Mouse (Mus musculus): ENCODE measurements around the gene Hmcn1. TPM values are rescaled to one million over a fixed set of nuclear protein-coding genes. Genes with fewer than 3 reads are reported as not detected.
A peak's percentile ranks its signal among the peaks of the same experiment; 100 is the strongest.

Hmcn1 gene
- total RNA-seq, 2 experiments from 2014 or later, result 4.1 to 4.4 TPM

DNA sequence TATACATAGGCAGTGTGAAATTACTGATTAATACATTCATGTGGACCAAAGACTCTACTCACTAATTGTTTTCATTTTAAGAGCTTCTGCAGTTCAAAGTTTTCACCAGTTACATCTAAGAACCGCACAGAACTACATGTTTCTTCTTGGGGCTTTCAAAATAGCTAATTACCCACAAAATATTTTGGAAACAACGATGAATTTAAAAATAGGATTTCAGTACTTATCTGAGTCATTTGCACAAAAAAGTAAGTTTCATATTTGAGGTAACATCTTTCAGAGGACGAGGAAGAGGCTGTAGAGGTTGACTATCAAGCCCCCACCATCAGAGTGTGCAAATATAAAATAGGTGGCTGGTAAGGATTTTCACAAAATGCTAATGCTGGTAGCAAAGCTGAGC is 295.5 kb downstream of the Hmcn1 start:
- intact Hi-C loops (cut with DNase I), result no loop called here
- no peak for DNase-seq

DNA sequence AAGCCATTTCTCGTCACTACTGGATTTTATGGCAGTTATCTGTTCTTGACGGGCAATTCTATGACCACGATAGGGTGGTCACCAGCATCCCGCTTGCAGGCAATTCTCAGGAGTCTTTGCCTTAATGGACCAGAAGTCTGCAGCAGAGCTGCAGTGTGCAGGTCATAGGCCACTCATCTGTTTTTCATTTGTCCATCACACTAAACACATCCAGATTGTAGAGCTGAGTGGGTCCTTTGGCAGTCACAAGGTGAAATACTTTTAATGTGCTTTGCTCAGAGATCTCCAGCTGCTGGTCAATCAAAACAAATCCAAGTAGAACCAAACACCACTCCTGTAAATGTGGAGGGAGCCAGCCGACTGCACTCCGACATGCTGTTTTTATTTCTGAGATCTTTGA is 311.2 kb downstream of the Hmcn1 start:
- DNase-seq, result no peak
- intact Hi-C loops (cut with DNase I), result no loop called here

DNA sequence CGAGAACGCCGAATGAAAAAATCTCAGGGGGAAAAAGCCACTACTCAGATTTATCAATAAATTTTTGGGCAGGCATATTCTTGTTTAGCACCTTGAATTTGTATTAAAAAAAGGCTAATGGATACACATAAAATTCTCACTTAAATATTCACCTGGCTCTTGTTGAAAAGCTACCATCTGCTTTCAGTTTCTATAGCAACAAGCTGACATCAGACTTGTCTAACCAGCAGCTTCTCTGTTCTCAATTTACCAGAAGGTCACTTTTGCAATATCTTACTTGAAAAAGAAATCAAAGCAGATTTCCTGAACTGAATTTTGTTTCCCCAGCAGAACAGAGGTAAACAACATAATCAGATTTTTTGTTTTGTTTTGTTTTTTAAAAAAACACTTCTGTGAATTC is 311.8 kb downstream of the Hmcn1 start:
- intact Hi-C loops (cut with DNase I), result no loop called here
- no peak for DNase-seq

DNA sequence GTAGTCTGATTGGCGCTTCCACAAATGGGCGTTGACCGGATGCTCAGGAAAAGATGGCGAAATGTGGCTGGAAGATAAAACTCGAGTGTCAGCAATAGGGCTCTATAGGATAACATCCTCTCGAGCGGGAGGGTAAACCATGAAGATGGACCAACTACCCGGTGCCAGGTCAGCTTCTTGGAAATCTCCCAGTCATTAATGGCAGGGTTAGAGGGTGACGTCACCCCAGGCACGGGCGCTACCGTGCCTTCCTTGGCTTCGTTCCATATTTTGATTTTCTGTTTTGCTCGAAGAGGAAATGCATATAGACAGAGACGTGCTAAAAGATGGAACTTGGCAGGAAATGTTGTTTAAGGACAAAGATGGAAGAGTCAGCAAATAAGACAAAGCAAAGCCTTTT is 312.2 kb downstream of the Hmcn1 start:
- DNase-seq, result peak; percentile 30
- intact Hi-C loops (cut with DNase I), result no loop called here

DNA sequence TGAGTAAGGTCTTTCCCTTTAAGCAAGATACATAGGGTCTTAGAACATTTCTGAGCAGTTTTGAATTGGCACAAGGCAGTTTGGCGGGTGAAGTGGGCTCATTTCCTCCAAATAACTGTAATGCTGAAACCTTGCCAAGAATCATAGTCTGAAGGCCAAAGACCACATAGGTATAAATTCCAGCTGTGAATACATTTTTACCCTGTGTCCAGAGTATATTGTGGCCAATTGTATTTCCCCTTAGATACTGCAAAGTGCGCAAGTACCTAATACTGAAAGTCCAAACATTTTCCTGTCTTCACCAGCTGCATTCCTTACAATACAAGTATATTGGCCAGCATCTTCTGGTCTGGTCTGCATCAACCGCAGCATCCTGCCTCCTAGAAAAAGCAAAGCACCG is 312.9 kb downstream of the Hmcn1 start:
- intact Hi-C loops (cut with DNase I), result no loop called here
- DNase-seq, result no peak

DNA sequence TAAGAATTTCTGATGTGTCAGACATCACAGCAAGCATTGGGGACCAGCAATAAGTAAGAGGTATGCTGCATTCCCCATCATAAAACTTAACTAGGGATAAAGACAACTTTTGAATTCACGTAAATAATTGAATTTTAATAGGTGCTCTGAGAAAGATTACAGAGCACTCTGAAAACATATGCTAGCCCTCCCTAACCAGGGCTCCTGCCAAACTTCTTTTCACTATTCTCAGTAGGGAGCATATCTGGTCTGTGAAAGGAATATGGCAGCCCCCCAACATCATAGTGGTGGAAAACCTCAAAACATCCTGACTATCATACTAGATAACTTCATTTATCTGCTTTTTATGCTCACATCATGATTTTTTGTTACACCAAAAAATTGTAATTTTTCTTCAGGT is 347.9 kb downstream of the Hmcn1 start:
- intact Hi-C loops (cut with DNase I), result no loop called here
- DNase-seq, result no peak

DNA sequence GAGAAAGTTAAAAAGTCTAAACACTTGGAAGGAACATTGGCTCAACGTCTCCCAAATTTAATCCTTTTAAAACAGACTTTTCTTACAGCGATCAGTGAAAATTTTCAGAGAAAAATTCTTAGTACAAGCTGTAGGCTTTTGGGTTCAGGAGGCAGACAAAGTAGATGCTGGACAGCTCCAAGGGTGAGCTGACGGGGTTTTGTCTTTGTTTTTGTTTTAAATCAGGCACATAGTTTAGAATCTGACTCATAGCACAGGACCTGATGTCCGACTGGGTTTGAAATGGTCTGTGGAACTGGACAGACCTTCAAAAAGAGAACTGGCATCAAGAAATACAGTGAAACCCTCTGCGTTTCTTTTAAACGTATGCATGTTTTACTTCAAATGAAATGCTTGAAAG is 353.7 kb downstream of the Hmcn1 start:
- no peak for DNase-seq
- intact Hi-C loops (cut with DNase I), result no loop called here

DNA sequence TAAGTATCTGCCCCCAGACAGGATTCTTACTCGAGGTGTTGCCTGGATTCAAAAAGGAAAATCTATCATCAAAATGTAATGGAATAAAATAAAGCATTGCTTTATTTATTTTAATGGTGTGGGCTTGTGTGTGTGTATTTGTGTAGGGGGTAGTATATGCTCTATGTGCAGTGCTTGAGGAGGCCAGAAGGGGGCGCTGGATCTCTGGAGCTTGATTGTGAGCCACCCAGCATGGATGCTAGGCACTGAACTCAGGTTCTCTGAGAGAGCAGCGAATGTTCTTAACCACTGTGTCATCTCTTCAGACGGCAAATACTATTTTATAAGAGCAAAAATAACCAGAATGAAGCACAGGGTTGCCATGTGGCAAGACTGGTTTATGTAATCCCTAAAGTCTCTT is 360.7 kb downstream of the Hmcn1 start:
- intact Hi-C loops (cut with DNase I), result no loop called here
- peak; percentile 3 for DNase-seq

DNA sequence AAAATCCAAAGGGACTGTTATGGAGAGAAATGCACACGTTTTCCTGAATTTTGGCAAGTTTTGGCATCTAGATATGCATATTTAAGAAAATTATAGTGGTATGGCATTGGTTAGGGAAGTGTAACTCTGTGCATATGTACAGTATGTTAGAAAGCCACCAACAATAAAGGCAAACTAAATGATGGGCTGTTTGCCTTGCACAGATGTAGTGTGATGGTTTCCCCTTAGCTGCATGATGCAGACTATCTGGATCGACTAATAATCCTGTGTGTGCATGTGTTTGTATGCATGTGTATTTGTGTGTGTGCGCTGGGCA is 361.4 kb downstream of the Hmcn1 start:
- no peak for DNase-seq

DNA sequence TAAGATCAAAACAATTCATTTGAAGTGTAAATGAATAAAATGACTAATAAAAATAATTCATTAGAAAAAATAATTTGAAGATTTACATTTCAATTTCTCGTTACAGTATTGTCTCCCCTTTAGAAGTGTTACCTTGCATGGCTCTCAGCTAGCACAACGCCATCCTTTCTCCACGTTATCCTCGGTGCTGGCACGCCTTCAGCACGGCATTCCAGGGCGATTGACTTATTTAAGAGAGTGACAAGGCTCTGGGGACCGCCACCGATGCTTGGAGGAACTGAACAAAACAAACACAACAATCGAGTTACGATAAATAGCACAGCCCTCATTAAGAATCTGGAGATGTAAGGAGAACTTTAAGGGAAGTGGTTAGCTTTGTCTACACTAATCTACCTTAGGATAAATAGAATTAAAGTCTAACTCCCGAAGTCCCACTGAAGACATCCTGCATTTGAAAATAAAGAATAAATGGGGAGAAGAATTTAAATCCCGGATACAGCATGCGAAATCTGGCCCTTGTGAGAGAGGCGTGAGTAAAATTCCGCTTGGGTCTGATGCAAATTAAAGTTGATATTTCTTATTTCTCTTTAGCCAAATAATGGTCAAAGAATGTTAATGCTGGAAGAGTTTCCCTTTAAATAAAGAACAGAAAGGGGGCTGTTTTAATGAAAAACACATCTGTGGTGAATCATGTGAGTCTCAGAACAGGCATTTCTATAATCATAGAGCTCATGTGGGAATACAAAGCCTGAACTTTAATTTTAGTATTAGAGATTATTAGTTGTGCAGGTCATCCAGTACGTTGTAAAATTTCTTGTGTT is 362.0 kb downstream of the Hmcn1 start:
- intact Hi-C loops (cut with DNase I), result no loop called here
- no peak for DNase-seq

More for the DNA sequence above, 361.4 kb downstream of the Hmcn1 start:
- intact Hi-C loops (cut with DNase I), result no loop called here

DNA sequence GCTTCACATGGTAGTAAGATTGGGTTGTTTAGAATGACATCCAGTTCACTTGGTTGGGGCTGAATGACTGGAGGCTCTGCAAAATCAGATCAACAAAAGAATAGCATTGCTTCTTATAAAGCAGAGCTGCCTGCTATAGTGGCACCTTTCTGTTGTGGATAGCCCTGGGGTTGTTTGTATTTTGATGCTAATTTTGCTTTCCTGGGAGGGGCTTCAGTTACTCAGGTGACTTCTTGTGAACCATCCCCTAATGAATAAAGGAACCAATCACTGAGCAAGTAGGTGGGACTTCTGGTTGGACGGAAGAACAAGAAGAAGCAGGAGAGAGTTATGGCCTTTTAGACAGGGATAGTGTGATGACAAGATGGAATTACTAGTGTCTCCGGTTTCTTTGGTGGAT is 370.0 kb downstream of the Hmcn1 start:
- no peak for DNase-seq
- intact Hi-C loops (cut with DNase I), result no loop called here

DNA sequence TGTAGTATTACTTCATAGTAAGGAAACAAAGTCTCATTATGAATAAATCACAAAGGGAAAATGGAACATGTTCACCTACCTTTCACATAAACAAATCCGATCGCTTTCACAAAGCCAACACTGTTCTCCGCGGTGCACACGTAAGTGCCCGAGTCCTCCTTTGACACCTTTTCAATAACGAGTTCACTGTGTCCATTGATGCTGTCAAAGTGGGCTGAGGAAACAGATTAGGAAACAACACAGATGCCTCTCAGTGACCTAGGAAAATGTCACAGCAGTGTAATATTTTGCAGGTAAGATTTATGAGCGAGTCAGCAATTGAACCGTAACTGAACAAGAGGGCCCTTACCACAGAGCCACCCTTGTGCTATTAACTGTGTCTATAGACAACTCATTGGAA is 382.7 kb downstream of the Hmcn1 start:
- intact Hi-C loops (cut with DNase I), result no loop called here
- DNase-seq, result no peak

DNA sequence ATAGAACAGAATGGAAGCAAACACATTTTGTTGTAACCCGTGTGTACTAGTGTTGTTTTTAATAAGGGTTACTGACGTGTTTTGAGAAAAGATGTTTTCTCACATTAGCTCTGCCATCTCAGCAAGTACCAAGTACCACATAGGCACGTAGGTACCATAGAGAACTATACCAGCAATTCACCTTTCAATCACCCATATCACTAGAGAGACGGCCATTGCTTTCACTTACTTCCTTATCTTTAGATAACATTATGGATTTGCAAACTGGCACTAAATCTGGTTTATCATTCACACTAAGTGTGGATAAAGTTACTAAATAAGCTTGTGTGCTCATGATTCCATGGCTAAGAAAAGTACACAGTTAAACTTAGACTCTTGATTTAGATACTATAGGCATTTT is 387.1 kb downstream of the Hmcn1 start:
- DNase-seq, result no peak
- intact Hi-C loops (cut with DNase I), result no loop called here

DNA sequence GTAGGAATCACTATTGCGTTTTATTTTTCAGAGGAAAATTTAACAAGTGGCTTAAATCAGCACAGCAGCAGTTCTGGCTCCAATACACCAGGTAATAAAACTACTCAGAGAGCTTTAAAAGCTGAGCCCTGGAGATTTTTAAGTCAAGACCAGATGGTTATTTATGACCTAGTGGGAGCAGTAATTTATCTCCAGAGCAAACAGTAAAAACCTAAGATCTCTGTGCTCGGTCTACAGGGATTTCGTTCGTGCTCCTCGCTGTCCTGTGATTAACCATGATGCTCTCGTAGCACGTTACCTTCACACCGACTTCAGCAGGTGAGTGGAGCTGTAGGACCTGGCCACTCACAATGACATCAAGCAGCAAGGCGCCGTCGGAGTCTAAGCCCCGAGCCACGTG is 399.6 kb downstream of the Hmcn1 start:
- no peak for DNase-seq

DNA sequence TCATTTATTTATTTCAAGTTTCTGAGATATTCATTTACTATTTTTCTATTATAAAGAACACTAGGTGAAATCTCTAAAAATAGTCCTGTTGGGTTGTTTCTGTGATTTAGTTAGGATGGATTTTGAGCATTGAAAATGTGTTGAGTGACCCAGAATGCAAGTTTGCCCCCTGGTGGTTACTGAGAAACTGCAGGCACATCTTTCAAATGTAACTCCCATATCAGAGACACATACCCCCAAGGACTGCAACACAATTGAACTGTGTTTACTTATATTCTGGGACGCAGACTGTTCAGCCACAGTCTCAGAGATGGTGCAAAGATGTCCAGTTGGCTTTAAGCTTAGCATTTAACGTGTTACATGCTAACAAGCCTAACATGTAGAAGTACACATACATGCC is 402.0 kb downstream of the Hmcn1 start:
- DNase-seq, result peak; percentile 54
- intact Hi-C loops (cut with DNase I), result no loop called here

More for the DNA sequence above, 399.6 kb downstream of the Hmcn1 start:
- intact Hi-C loops (cut with DNase I), result no loop called here

DNA sequence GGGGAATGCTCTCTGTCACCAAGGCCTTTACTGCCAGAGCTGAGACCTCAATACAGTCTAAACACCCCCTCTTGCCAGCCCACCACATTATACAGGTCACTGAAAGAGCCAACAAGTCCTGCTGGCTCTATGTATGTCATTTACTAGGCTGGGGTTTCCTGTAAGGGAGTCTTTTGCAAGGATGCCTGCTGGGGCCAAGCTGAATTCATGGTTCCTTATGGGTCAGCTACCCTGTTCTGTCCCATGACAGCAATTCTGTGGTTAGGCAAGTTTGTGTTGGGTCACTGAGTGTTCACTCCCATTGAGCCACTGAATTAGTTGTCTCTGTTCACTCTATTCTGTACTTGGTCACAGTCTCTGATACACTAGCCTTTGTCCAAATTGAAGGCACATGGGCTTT is 405.8 kb downstream of the Hmcn1 start:
- DNase-seq, result no peak
- intact Hi-C loops (cut with DNase I), result no loop called here

DNA sequence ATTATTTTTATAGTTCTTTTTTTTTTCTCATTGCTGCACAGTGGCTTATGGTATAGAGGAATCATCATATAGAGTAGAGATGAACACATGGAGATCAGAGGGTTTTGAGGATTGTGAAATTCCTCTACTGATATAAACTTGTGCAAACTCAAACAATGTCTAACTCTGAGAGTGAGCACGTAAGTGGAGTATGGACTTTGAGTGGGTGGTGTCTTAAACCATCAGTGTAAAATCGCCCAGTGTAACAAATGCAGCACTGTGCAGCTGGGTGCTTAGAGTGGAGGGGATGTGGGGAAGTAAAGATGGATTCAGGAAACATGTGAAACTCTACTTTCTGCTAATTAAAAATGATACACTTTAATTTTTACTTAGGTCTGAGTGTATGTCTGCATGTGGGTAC is 408.8 kb downstream of the Hmcn1 start:
- DNase-seq, result no peak
- intact Hi-C loops (cut with DNase I), result no loop called here

DNA sequence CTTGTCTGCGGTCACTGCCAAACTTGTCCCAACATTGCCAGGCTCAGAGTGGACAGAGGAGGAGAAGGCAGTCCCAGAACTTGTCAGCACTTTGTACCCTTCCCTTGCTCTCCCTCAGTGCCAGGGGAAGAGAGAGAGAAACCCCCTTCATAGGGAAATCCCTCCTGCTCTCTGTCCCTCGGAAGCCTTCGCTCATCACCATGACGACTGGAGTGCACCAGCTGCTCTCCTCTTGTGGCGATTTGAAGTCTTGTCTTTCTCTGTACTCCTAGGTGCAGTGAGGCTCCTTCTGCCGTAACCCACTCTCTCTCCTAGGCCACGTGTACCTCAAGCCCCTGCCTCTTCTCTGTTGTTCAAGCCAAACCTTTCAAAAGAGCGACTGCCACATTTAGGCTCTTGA is 409.5 kb downstream of the Hmcn1 start:
- intact Hi-C loops (cut with DNase I), result no loop called here
- peak; percentile 34 for DNase-seq

DNA sequence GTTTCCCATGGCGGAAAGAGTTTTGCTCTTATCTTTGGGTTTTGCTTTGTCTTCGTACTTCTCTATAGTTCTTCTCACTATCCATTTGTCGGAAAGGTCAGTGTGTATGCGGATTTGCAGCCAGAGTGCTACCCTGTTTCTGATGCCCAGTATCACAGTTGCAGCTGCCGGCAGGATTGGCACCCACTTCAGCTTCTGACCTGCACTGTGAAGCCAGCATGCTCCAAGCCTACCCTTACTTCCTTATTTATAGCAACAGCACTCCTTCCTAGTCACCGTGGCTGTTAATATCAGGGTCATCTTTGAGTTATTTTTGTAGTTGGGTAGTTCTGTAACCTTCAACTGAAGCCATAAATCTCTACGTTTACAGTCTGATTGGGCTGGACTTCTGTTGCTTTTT is 412.7 kb downstream of the Hmcn1 start:
- intact Hi-C loops (cut with DNase I), result no loop called here
- no peak for DNase-seq

DNA sequence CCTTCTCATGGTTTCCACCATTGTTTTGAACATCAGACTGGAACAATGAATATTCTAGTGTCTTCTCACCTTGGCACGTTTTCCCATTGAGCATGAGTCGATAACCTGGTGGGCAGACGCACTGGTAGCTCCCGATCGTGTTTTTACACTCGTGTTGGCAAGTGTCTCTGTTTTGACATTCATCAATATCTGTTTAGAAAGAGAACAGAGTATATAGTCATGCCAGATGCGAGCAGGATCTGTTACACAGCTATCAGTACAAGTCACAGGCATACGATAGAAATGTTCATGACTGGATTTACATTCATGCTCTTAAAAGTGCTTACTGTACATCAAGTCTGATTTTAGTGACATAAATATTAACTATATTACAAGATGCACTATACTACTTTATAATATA is 419.8 kb downstream of the Hmcn1 start:
- intact Hi-C loops (cut with DNase I), result no loop called here
- DNase-seq, result no peak

DNA sequence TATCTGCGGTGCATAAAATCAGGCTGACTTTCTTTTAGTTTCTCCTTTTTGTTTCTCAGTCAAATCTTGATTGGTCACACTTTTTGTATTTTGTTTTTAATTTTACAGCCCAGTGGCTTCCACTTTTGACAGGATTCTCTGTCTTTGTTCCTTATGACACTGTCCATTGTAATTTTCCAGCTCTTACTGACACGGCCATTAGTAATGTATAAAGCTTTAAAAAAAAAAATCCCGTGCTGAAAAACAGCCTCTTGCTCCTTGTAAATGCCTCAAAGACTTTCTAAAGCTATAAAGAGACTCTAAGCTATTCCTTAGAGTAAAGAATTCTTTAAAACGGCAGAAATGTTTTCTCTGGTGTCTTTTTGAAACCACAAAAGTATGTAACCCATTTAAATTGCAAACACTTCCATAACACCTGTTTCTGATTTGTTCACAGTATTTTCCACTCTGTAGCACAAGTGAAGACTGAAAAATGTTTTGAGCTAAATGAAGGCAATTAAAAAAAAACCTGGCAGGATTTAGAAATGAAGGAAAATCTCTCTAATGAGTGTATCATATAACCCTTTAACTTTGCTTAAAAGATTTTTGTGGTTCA is 422.6 kb downstream of the Hmcn1 start:
- no peak for DNase-seq
- intact Hi-C loops (cut with DNase I), result no loop called here

DNA sequence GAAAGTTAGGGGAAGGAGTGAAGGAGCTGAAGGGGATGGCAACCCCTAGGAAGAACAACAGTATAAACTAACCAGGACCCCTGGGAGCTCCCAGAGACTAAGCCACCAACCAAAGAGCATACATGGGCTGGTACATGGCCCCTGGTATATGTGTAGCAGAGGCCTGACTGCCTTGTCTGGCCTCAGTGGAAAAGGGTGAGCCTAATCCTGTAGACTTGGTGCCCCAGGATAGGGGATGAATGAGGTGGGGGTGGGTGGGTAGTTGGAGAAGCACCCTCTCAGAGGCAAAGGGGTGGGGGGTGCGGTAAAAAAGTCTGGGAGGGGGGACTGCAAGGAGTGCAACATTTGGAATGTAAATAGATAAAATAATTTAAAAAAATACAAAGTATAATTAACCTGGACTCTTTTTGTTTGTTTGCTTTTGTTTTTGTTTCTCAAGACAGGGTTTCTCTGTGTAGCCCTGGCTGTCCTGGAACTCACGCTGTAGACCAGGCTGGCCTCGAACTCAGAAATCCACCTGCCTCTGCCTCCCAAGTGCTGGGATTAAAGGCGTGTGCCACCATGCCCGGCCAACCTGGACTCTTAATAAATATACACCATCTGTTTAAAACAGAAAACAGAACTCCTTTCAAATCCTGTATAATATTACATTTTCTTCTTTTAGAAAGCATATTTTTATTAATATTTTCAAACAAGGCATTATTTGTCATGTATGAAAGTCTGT is 423.3 kb downstream of the Hmcn1 start:
- intact Hi-C loops (cut with DNase I), result no loop called here
- no peak for DNase-seq

Measured in left cerebral cortex, postnatal 4 days (tissue).